Mouse (Mus musculus) heart, adult 11 months (tissue): ENCODE results near the gene Gm20388.

Experiments
- DNase-seq: peaks from one replicate; pipeline ENCODE4 v3.0.0; 2022

The Gm20388 gene

DNA sequence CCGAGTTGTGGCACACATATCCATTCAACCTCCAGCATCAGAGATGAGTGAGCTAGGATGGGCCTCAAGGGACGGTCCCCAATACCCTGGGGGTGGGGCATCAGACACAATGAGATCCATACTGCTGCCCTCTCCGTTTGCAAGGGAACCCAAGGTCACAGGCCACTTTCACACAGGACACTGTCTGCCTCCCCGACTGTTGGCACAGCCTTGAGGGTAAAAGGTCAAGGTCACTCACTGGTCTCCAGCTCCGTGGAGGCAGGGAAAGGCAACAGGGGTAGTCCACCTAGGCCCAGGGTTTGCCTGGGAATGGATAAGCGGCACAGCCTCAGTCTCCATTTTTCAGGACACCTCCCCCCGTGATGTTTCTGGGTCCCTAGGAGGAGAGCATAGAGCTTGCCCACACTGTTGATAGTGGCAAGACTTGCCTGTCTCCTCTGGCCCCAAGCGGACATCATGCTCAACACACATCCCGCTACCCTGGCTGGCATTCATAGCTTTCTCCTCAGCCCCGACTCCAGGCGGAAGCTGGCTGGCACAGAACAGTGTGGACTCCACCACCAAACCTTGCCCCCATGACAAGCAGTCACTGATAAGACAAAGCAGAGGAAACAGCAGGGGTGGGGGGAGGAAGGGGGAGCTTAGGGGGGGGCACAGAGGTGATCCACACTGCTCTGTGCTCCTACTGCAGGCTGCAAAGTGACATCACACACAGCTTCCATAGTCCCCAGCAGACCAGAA lies 2364.2 kb downstream of the Gm20388 start:
- no peak for DNase-seq

DNA sequence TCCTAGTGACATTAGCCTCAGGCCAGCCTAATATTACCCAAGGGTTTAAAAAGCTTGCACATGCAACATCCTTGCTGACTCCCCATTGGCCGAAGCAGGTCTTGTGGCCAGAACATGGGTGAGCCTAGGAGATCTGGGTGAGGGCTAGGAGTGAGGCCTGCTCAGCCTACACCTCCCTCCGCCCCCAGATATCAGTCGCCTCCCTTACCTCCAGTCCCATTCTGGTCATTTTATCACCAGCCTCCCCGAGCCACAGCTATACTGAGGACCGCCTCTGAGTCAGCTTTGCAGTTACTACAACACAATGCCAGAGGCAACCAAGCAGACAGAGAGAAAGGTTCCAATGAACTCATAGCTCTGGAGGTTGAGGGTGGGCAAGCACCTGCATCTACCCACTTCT lies 2365.7 kb downstream of the Gm20388 start:
- DNase-seq = no peak

DNA sequence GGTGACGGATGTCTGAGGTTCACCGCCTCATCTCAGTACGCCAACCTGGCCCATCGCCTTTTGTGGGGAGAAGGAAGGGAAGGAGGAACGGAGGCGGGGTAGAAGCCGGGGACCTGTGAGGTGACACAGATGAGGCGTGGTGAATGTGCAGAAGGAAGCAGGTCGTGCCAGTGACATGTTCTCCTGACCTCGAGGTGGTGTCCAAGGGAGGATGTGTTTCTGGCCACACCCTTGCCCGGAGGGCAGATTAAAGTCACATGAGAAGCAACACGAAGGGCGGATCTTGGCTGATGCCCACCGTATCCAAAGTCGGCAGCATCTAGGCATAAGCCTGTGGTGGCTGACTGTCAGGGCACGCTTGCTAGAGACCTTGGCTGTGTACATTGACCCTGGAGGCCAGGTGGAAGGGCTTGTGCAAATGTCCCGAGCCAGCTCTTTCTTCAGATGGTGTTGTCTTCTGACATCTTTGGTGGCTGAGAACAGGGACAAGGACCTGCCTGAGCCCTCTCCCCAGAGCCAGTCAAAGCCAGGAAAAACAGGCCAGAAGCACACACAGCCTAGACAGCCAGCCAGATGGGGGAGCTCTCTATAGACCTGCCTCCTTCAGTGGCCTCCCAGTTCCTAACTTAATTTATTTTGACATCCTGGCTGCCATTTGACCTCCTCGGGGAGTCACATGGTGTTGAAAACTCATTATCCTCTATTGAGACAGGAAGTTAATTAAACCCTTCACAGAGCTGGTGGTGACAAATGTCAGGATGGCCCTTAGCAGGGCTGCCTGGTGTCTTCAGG lies 2366.8 kb downstream of the Gm20388 start:
- peak; percentile 95 for DNase-seq

DNA sequence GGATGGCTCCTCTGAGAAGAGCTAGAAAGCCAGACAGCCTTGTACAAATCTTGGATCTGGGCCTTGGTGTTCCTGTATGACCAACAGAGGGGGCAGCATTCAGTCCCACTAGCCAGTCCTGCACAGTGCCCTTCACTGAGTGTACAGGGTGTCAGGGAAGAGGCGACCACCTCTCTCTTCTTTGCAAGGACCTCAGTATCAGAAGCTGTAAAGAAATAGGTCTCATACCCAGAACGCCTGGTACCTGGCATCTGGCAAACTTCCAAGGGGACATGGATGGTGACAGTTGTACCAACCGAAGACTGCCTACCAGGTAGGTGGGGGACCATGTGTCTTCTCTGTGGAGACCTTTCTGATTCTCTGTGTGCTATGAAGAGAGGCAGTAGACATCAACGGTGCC lies 2369.5 kb downstream of the Gm20388 start:
- DNase-seq = peak; percentile 95

DNA sequence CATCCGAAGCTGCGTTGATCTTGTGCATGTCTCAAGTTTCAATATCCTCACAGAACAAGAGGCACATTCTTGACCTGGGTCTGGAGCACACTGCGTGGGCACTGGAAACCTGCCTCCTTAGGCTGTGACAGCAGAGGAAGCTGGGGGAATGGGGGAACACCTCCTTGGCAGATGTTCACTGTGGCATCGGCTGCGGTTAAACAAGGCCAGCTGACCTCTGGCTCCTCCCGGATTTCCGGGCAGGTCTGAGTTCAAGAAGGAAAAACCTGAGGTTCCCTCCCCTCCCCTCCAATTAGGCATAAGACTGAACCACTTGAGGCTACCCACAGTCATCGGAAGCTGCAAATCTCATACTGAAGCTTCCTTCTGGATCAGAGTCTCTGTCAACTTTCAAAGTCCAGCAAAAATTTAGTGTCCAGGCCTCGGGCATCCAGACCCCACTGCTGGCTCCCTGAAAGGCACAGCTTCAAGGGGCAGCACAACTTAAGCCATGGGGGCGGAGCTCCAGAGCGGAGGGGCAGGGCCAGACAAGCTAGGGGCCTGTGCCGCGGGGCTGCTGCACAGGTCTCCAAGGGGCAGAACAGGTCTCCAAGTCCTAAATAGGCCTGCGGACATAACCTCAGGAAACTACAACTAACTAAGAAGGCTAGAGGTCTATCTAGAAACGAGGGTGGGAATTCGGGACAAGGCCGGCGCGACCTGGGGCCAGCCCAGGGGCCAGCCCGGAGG lies 2370.1 kb downstream of the Gm20388 start:
- no peak for DNase-seq

DNA sequence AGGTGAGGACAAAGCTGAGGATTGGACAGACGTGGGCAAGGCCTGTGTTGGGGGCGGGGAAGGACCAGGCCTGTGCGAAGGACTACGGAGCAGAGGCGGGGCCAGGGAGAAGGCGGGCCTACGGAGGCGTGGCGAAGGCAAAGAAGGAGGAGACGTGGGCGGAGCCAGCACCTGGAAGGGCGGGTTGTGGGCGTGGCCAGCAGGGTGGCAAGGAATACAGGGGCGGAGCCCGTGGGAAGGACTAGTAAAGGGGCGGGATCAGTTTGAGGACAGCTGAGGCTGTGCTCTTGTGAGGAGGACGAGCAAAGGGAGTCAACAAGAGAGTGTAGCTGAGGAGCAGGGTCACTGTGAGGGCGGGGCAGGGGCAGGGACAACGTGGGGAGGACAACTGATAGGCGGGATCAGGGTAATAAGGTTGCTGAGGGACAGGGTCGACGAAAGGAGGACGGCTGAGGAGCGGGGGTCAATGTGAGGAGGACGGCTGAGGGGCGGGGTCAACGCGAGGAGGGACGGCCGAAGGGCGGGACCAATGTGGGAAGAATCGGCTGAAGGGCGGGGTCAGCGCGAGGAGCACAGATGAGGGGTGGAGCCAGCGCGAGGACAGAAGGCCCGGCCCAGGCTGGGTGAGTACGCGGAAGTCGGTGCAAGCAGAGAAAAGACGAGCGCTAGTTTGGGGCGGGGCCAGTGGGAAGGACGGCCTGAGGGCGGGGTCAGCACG lies 2370.8 kb downstream of the Gm20388 start:
- DNase-seq = peak; percentile 100

DNA sequence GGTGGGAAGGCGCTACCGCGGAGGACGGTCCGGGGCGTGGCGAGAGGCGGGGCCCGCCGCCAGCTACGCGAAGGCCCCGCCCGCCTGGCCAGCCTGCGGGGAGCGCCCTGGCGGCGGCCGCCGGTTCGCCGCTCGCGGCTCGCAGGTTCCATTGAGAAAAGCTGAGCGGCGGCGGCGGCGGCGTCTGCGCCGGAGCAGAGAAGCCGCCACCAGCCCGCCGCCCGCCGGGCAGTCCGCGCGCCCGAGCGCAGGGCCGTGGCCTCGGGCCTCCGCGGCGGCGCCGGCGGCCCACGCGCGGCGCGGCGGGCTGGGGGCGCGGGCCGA lies 2371.4 kb downstream of the Gm20388 start, which contains the start of gene Zfpm1:
TSS of gene Zfpm1 (plus strand) at position 107 of the 324 bp plus-strand sequence.
- no peak for DNase-seq

DNA sequence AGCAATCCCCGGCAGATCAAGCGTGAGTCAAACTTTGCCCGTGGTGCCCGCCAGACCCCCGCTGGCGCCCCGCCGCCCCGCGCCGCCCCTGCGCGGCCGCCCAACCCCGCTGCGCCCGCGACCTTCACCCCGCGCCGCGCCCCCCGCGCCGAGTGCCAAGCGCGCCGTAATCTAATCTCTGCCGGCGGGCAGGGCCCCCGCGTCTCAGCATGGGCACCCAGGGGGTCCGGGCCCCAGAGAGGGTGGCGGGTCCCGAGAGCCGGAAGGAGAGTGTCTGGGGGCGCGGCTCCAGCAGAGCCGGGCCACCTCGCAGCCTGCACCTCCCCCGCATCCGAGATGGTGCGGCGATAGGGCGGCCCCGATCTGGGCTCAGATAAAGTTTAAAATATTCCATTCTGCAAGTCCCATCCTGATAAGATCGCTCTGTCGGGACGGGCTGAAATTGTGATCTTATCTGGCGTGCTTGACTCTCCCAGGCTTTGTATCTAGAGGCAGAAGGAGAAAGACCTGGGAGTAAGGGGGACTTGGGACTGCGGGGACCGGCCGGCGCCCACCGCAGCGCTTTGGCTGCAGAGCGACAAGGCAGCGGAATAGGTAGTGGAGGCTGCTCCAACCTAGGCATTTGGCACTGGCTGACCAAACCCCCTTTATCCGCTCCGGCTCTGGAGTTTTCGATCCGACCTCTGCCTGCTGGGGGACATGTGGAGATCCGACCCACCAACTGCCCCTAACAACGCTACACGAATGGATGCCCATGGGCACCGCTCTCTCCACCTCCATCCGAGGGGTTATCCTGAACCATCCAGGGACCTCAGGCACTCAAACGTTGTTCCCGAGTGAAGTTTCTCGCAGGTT lies 2372.1 kb downstream of the Gm20388 start:
- DNase-seq = peak; percentile 97

DNA sequence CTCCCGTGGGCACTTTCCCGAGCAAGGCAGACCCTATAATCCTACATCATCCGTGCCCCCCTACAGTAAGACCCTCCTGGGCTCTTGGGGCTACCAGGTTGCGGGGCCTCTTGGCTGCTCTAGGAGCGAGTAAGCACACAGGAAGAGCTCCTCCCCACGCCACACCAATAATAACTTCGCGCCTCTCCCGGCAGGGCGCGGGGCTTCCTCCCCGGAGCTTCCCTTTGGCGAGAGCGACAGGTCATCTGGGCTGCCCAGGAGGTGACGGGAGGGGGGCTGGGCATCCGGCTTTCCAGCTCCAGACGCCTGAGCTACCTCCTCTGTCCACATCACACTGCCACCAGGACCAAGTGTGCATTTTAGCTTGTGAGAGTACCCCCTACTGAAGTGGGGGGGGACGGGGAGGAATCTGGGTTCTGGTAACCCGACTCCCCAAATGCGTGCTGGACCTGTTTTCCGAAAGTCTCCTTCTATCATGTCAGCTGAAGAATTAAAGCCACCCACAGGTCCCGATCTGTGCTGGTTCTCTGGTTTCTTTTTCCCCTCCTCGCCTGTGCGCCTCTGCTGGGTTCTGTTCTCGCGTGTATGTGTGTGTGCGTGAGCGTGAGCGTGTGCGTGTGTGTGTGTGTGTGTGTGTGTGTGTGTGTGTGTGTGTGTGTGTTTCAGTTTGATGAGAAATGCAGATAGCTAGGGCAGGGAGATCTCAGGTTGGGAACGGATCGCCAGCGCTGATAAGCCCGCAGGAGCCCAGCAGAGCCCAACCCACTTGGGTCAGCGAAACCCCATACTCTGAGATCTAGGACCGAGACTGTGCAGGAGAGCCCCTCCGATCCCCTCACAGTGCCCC lies 2372.9 kb downstream of the Gm20388 start:
- DNase-seq = peak; percentile 99

DNA sequence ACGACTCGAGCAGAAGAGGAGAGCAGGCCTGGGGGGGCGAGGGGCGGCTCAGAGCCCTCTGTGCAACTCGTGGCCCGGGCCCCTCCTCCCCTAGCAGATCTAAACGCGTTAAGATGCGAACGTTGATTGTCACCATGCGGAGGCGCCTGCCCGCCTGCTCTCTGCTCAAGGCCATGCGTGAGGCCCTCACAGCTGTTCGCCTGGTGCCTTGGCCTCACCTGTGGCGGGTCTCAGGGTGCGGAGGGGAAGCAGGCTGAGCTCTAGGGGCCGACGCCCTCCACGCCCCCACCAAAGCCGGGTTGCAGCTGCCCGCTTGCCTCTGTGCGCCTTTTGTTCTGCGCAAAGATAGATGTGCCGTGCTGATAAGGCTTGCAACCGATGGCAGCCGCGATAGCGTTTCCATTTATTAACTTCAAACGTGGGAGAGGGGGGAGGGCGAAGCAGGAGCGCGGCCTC lies 2373.6 kb downstream of the Gm20388 start:
- DNase-seq = peak; percentile 96

DNA sequence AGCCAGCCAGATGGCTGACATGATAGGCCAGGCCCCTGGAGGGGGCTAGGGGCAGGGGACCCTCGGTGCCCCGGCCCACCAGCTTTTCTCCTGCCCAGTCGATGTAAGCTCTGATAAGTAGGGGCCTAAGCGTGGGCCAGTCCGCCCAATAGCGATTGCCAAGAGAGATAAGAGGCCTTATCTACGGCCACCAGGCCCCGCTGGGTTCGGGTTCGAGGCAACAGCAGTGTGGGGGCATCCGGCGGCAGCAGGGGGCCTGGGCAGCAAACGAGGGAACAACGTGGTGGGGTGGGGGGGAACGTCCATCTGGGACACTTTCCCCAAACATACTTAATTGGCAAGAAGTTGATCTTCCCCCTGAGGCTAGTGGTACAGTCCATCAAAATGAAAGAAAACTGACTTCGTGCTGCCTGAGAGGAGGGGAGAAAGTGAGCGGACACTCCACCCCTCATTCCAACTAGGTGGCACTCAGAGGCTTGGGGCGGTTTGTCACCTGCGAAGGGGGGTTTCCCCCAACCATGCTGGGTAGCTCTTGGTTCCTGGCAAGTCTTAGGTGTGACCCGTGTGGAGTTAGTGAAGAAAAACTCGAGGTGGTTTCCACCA lies 2374.1 kb downstream of the Gm20388 start:
- peak; percentile 95 for DNase-seq

DNA sequence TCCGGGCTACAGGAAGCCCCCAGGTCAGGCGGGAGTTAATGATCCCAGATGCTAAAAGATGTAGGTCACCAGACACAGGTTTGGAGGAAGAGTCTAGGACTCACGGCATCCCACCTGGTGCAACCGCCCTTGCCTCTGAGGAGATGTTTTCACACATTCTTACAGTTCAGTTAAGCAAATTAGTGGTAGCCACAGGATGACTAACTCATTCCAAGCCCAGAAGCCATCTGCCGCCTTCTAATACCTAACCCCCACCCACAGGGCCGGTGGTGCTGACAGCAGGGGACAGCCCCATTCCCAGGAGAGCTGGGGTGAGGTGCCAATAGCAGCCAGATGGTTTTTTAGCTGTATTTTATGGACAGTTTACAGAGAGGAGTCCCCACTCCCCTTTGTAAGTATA lies 2375.1 kb downstream of the Gm20388 start:
- no peak for DNase-seq

DNA sequence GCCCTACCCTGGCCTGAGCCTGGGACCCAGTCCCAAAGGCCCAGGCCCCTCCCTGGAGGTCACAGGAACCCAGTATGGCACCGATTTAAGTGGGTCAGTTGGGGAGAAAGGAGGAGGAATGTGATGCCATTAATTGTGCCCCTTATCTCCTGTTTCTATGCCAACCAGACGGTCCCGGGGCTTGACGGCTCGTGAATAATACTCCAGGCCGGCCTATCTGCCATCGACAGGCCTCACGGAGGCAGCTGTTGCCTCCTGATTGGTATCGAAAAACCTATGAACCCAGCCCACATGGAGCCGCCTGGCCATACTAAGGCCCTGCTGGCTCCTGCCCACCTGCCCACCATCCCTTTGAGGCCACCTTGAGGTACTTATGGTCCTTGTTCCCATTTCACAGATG lies 2376.3 kb downstream of the Gm20388 start:
- no peak for DNase-seq

DNA sequence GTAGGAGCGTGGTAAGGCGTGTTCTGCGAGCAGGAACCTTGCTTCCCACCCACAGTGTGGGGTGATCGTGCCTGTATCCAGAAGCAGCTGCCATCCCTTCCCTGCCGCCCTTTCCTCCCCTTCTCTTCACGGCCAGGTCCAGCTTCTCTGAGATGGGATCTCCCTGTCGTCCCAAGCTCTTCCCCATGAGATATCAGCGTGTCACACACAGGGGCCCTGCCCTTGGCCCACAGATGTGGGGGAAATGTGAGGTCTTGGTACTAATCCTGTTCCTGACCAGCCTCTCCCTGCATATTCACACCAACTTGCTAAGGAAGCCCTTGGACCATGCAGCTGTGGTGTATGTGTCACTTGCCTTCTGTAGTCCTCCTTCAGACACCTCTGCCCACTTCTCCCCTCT lies 2377.1 kb downstream of the Gm20388 start:
- DNase-seq = no peak

DNA sequence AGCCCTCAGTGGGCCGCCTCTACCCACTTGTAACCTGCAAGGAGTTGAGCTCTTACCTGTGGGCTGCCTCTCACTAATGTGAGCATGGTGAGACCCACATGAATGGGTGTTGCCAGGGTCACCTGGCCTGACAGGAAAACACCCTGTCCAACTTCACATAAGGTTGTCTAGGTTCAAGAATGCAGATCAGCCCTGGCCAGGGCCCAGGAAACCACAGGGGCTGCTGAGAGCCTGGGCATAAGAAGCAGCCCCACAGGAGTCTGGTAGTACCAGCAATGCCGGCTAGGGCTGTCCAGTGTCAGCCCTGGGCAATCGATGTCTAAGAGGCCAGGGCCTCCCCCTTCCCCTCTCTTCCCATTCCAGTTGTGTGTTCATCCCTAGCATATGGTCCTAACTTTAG lies 2377.7 kb downstream of the Gm20388 start:
- no peak for DNase-seq

DNA sequence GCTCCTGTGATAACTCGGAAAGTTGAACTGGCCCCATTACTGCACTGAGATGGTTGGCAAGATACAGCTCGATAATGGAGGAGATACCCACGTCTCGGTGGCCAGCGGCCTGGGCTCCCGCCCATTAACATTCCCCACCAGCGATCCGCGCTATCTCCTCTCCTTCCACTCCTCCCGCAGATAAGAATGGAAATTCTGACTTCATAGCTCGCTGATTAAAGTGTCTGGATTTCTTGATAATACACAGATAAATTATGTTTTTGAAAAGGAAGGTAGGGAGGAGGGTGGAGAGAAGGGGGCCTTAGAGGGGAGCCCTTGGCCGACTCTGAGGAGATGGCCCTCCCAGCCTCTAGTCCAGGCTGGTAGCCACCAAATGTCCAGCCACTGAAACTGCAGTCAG lies 2380.4 kb downstream of the Gm20388 start:
- no peak for DNase-seq

DNA sequence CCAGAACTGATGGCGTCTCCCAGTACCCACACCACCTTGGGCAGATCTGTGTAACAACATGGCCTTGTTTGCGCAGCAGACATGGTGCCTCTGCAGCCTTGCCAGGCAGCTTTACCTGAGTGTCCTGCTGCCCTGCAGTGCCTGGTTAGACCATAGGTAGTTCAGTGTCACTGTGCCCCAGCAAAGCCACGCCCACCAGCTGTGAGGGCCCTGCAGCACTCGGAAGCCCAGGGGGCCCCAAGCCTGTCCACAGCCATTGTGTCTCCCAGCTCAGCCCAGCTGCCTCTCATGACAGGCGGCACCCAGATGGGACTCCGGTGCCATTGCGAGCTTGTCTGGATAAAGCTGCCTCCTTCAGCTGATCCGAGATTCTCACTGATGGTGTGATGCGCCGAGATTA lies 2380.9 kb downstream of the Gm20388 start:
- no peak for DNase-seq

DNA sequence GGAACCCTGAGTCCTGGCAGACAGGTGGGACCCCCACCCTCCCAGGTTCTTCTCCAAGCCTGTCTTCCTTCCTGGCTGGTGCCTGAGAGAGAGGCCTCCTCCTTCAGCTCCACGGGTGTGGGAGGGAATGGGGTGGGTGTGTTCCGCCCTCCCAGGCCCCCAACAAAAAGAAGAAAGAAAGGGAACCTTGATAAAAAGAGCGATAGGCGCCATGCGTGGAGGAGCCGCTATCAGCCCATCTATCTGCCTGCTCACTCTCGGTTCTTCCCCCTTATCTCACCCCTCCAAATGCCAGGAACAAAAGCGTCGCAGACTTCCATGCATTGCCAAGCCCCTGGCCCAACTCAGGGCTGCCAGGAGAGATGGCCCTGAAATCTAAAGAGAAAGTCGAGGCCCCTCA lies 2382.8 kb downstream of the Gm20388 start:
- DNase-seq = no peak

DNA sequence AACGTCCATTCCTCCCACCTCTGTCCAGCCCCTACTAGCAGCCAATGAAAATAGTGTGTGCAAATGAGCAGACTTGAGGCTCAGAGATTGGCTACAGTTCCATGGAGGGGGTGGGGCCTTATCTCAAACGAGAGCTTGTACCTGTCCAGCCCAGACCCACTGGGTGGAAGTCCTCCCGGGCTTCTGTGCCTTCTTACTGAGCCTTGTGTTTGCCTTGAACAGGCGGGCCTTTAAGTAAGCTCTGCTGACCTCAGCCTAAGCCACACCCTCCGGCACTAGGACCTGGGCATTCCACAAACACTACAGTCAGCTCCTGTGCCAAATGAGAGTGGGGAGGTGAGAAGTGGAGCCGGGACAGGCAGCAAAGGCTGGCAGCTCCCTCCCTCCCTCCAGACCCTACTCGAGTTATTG lies 2383.6 kb downstream of the Gm20388 start:
- DNase-seq = peak; percentile 96

DNA sequence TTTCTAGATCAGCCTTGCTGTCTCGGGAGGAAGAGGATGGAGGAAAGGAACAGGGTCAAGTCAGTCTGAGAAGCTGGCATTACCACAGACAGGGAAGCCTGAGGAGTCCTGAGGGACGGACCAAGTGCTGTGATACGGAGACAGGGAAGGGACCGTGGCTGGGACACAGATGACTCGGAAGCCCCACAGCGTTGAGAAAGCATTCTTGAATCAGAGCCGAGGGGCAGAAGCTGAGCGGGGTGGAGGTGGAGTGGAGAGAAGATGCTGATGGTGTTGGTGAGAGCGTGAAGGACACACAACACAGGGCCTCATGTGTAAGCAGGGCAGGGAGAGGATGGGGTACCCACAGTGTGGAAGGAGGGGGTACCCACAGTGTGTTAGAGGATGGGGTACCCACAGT lies 2384.7 kb downstream of the Gm20388 start:
- DNase-seq = no peak
